Mouse (Mus musculus): ENCODE data around the gene Gm20388. TPM values are rescaled to one million over a fixed set of nuclear protein-coding genes. Genes with fewer than 3 reads are reported as not detected.

Gene Gm20388
- total RNA-seq, 2 experiments from 2014 or later = 4.0 TPM; not detected in 1

GRCm38 (mm10) chr8:121792627-121793026, 1882.0 kb downstream of the Gm20388 start:
- DNase-seq = no peak

GRCm38 (mm10) chr8:121794151-121794550, 1883.5 kb downstream of the Gm20388 start:
- no peak for DNase-seq

- no peak for DNase-seq
Observed at GRCm38 (mm10) chr8:121795461-121795860, 1884.8 kb downstream of the Gm20388 start.

GRCm38 (mm10) chr8:121796406-121796805, 1885.8 kb downstream of the Gm20388 start:
- DNase-seq = no peak

GRCm38 (mm10) chr8:121798401-121798800, 1887.8 kb downstream of the Gm20388 start:
- DNase-seq = no peak

GRCm38 (mm10) chr8:121804829-121805228, 1894.2 kb downstream of the Gm20388 start:
- DNase-seq = no peak

- no peak for DNase-seq
Observed at GRCm38 (mm10) chr8:121806126-121806525, 1895.5 kb downstream of the Gm20388 start.

- DNase-seq = no peak
Observed at GRCm38 (mm10) chr8:121808032-121808431, 1897.4 kb downstream of the Gm20388 start.

GRCm38 (mm10) chr8:121809524-121810155, 1899.0 kb downstream of the Gm20388 start:
- DNase-seq = no peak

GRCm38 (mm10) chr8:121811502-121811901, 1900.9 kb downstream of the Gm20388 start:
- DNase-seq = no peak

GRCm38 (mm10) chr8:121811931-121812570, 1901.4 kb downstream of the Gm20388 start:
- DNase-seq = peak; percentile 24 to 47

GRCm38 (mm10) chr8:121818226-121818625, 1907.6 kb downstream of the Gm20388 start:
- no peak for DNase-seq

GRCm38 (mm10) chr8:121820840-121821239, 1910.2 kb downstream of the Gm20388 start:
- DNase-seq = no peak

- no peak for DNase-seq
Observed at GRCm38 (mm10) chr8:121821320-121821719, 1910.7 kb downstream of the Gm20388 start.

- no peak for DNase-seq
Observed at GRCm38 (mm10) chr8:121821770-121822169, 1911.1 kb downstream of the Gm20388 start.

GRCm38 (mm10) chr8:121827726-121828125, 1917.1 kb downstream of the Gm20388 start:
- DNase-seq = no peak

GRCm38 (mm10) chr8:121828376-121829023, 1917.9 kb downstream of the Gm20388 start:
- no peak for DNase-seq

- DNase-seq = peak; percentile 88 to 95
Observed at GRCm38 (mm10) chr8:121829048-121829776, 1918.6 kb downstream of the Gm20388 start, which contains the start of gene Klhdc4. Klhdc4 (minus strand) TSS chr8:121829569.

GRCm38 (mm10) chr8:121829777-121830362, 1919.2 kb downstream of the Gm20388 start:
- peak in 1 of 2 experiments; percentile 12 for DNase-seq

- DNase-seq = no peak
Observed at GRCm38 (mm10) chr8:121832061-121832460, 1921.4 kb downstream of the Gm20388 start.

- DNase-seq = peak; percentile 52 to 85
Observed at GRCm38 (mm10) chr8:121832503-121832902, 1921.9 kb downstream of the Gm20388 start.

- peak in 1 of 2 experiments; percentile 50 for DNase-seq
Observed at GRCm38 (mm10) chr8:121841242-121841641, 1930.6 kb downstream of the Gm20388 start.
